Mouse (Mus musculus): ENCODE data around the gene Spock1.

- no peak for TF ChIP-seq CTCF (conservative IDR thresholded peaks at IDR 0.05; ENCODE audit: low read length)
- TF ChIP-seq NANOG (IDR thresholded peaks at IDR 0.05; ENCODE audit: borderline replicate concordance, low read length), result no peak
These were observed 256.9 kb downstream of the Spock1 start for GRCm38 (mm10) chr13:57651236-57651635.
